9 mouse cellular contexts compared by ENCODE assay signal in the genomic region with DNA sequence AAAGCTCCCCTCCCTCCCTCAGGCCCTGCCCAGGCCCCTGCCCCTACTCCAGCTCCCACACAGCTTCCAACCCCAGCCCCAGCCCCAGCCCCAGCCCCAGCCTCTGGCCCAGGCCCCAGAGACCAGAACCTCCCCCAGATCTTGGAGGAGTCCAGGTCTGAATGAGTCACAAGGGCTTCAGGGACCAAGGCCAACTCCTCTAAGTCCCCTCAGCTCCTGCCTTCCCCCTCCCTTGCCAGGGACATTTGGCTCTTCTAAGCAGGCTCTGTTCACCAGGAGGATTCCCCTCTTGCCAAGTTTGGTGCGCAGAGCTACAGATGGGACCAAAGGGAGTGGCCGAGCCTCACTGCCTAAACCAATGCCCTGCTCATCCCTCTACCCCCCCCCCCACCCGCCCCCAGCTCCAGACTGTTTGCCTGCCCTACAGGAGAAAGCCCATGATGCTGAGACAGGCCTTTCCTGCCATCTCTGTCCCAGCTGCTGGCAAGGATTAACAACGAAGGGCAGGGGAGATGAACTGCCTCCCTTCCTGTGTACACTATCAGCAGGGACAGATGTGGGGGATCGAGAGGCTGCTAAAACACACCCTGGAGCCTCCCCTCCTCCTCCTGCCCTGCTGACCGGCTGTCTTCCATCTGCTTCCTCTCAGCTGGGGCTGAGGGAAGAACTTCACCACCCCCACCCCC. TPM values are rescaled to one million over a fixed set of nuclear protein-coding genes. Genes with fewer than 3 reads are reported as not detected.
DNase-seq lines count a peak whose midpoint lies in the region; ATAC-seq and TF ChIP-seq lines count a peak whose summit lies in the region.
"Had no signal": no experiment of that assay in that cellular context is flagged by ENCODE, and none has a peak within 500 bp of the region (broad histone marks: within the 10 kb centered on the region; RNA-seq: fewer than 3 reads in every experiment).

No protein-coding gene starts in this region.

- no peak for TF ChIP-seq POLR2A in myocyte (IDR thresholded peaks at IDR 0.05; ENCODE audit: insufficient read length, low read depth)

- no peak overlapping the region for H3K4me3 ChIP-seq in intestine, embryonic 14.5 days (ENCODE audit: low read depth, low read length)
- H3K4me3 ChIP-seq in liver, embryonic 12.5 days = peak overlapping the region; percentile 10; the same call in 1 of the 2 replicates
- H3K4me3 ChIP-seq in myocyte = no peak overlapping the region

- H3K79me2 ChIP-seq in myocyte (ENCODE audit: control insufficient read depth, insufficient read depth) = no peaks in the 10 kb centered on the region

- no peaks in the 10 kb centered on the region for H3K9me3 ChIP-seq in intestine, embryonic 14.5 days (ENCODE audit: control insufficient read depth, low read length)
- no peaks in the 10 kb centered on the region for H3K9me3 ChIP-seq in liver, embryonic 12.5 days (replicated peaks)

- 13% methylated on average over 6 of the region's 6 CpGs for WGBS in intestine, embryonic 14.5 days
- 11% methylated on average over 6 of the region's 6 CpGs for WGBS in liver, embryonic 12.5 days (ENCODE audit: insufficient replicate concordance)

- peaks cover 31% of the 10 kb centered on the region for H3K4me1 ChIP-seq in intestine, embryonic 14.5 days (replicated peaks; ENCODE audit: control insufficient read depth, insufficient read depth, low read length)
- peaks cover 44% of the 10 kb centered on the region for H3K4me1 ChIP-seq in liver, embryonic 12.5 days

- H3K27me3 ChIP-seq in intestine, embryonic 14.5 days (replicated peaks; ENCODE audit: control insufficient read depth, insufficient read depth, low read length) = no peaks in the 10 kb centered on the region
- H3K27me3 ChIP-seq in liver, embryonic 12.5 days (replicated peaks) = peaks cover 5% of the 10 kb centered on the region
- no peaks in the 10 kb centered on the region for H3K27me3 ChIP-seq in myocyte (ENCODE audit: control insufficient read depth, insufficient read depth, insufficient read length)

- peak overlapping the region; percentile 93 for H3K27ac ChIP-seq in intestine, embryonic 14.5 days (ENCODE audit: low read depth)
- peak overlapping the region; percentile 96 for H3K27ac ChIP-seq in liver, embryonic 12.5 days

- H3K4me2 ChIP-seq in intestine, embryonic 14.5 days (ENCODE audit: low read length) = peak overlapping the region; percentile 23; the same call in 1 of the 2 replicates
- peak overlapping the region; percentile 59 for H3K4me2 ChIP-seq in liver, embryonic 12.5 days
- peak overlapping the region; percentile 30 for H3K4me2 ChIP-seq in myocyte (ENCODE audit: low read depth)

- peak overlapping the region; percentile 27 for H3K9ac ChIP-seq in intestine, embryonic 14.5 days (ENCODE audit: low read length)
- H3K9ac ChIP-seq in liver, embryonic 12.5 days = peak overlapping the region; percentile 73

- peak; percentile 57 for DNase-seq in right cerebral cortex, postnatal 25 days
- DNase-seq in right cerebral cortex, postnatal 36 days (ENCODE audit: low spot score in 2 of 2) = no peak
- DNase-seq in embryo, embryonic 10 days (ENCODE audit: low spot score) = peak; percentile 80
- DNase-seq in gastrocnemius, postnatal 25 days = peak; percentile 86
- DNase-seq in intestine, embryonic 14.5 days (ENCODE audit: low spot score) = peak; percentile 77
- DNase-seq in thymus, postnatal 0 days (ENCODE audit: low spot score) = no peak

- peak; percentile 72 for ATAC-seq in intestine, embryonic 14.5 days (replicated peaks; ENCODE audit: low FRiP score, low TSS enrichment, low read depth)
- peak; percentile 97 for ATAC-seq in liver, embryonic 12.5 days

- H3ac ChIP-seq in myocyte (ENCODE audit: control insufficient read depth, insufficient read length) = no peak overlapping the region

- H3K36me3 ChIP-seq in intestine, embryonic 14.5 days (ENCODE audit: control insufficient read depth, insufficient read depth, low read length) = peaks cover 21% of the 10 kb centered on the region
- peaks cover 18% of the 10 kb centered on the region for H3K36me3 ChIP-seq in liver, embryonic 12.5 days
- H3K36me3 ChIP-seq in myocyte (ENCODE audit: control insufficient read depth, insufficient read depth) = no peaks in the 10 kb centered on the region

TF ChIP-seq in myocyte, 11 proteins besides CTCF, POLR2A, EP300 and RAD21:
- peak in 1 of 3 experiments; percentile 57 for TF ChIP-seq MYOD1 (IDR thresholded peaks at IDR 0.05; ENCODE audit: control insufficient read depth in 1 of 3, insufficient read length in 2 of 3, low read depth in 2 of 3)
- TF ChIP-seq TCF12 (IDR thresholded peaks at IDR 0.05; ENCODE audit: insufficient read depth, poor library complexity, severe bottlenecking) = no peak
- peak in 2 of 3 experiments; percentile 17 to 72 for TF ChIP-seq MYOG (IDR thresholded peaks at IDR 0.05; ENCODE audit: control insufficient read depth in 1 of 3, insufficient read depth in 1 of 3, insufficient read length in 2 of 3, low read depth in 2 of 3)
- TF ChIP-seq SRF (IDR thresholded peaks at IDR 0.05; ENCODE audit: control insufficient read depth, insufficient read length, low read depth) = no peak
- TF ChIP-seq REST (IDR thresholded peaks at IDR 0.05; ENCODE audit: insufficient read depth, insufficient read length) = no peak

RNA-seq across cellular contexts. Expression of gene Ccr10, which starts 14.4 kb away (rescaled TPM):
- total RNA-seq in gastrocnemius, postnatal 25 days (2021) = not detected
- polyA plus RNA-seq in intestine, embryonic 14.5 days (2014; fragmentation: Nextera tagmentation; extraction: Ambion mirVana) = 0.23 TPM in 1 of 2 replicates, not detected in the other
- polyA plus RNA-seq in liver, embryonic 12.5 days (2016; fragmentation: Nextera tagmentation; extraction: Ambion mirVana) = 0.07 TPM in 1 of 2 replicates, not detected in the other
- 0.56 TPM for polyA plus RNA-seq in myocyte (2012; fragmentation: generic; extraction: Trizol)
- 1.7 and 1.8 TPM in 2 replicates for polyA plus RNA-seq in thymus, postnatal 0 days (2015; fragmentation: Nextera tagmentation; extraction: Ambion mirVana)
- total RNA-seq: layer of hippocampus, postnatal 36 days had no signal

RNA-seq across cellular contexts. Expression of gene Plekhh3, which starts 18.5 kb away (rescaled TPM):
- 10 to 100 TPM; 18.4 to 24.0 TPM for total RNA-seq in gastrocnemius, postnatal 25 days (2021)
- polyA plus RNA-seq in intestine, embryonic 14.5 days (2014; fragmentation: Nextera tagmentation; extraction: Ambion mirVana) = 12.8 and 13.8 TPM in 2 replicates
- 2.7 and 2.8 TPM in 2 replicates for polyA plus RNA-seq in liver, embryonic 12.5 days (2016; fragmentation: Nextera tagmentation; extraction: Ambion mirVana)
- polyA plus RNA-seq in myocyte (2012; fragmentation: generic; extraction: Trizol) = 53.6 TPM
- polyA plus RNA-seq in thymus, postnatal 0 days (2015; fragmentation: Nextera tagmentation; extraction: Ambion mirVana) = 2.4 and 2.8 TPM in 2 replicates

RNA-seq across cellular contexts. Expression of gene Cntnap1, which starts 19.3 kb away (rescaled TPM):
- 1 to 10 TPM in 1 of 2 experiments, under 1 TPM in 1; 0.99 to 2.2 TPM for total RNA-seq in gastrocnemius, postnatal 25 days (2021)
- 1.2 and 1.4 TPM in 2 replicates for polyA plus RNA-seq in intestine, embryonic 14.5 days (2014; fragmentation: Nextera tagmentation; extraction: Ambion mirVana)
- polyA plus RNA-seq in liver, embryonic 12.5 days (2016; fragmentation: Nextera tagmentation; extraction: Ambion mirVana) = 0.17 and 0.26 TPM in 2 replicates
- 1.3 TPM for polyA plus RNA-seq in myocyte (2012; fragmentation: generic; extraction: Trizol)
- 0.32 and 0.53 TPM in 2 replicates for polyA plus RNA-seq in thymus, postnatal 0 days (2015; fragmentation: Nextera tagmentation; extraction: Ambion mirVana)

RNA-seq across cellular contexts. Expression of gene Tubg2, which starts 33.9 kb away (rescaled TPM):
- total RNA-seq in gastrocnemius, postnatal 25 days (2021) = 1 to 10 TPM; 2.7 to 2.8 TPM
- polyA plus RNA-seq in intestine, embryonic 14.5 days (2014; fragmentation: Nextera tagmentation; extraction: Ambion mirVana) = 5.8 and 7.4 TPM in 2 replicates
- polyA plus RNA-seq in liver, embryonic 12.5 days (2016; fragmentation: Nextera tagmentation; extraction: Ambion mirVana) = 0.57 and 0.62 TPM in 2 replicates
- polyA plus RNA-seq in myocyte (2012; fragmentation: generic; extraction: Trizol) = 0.18 TPM
- 1.5 and 1.6 TPM in 2 replicates for polyA plus RNA-seq in thymus, postnatal 0 days (2015; fragmentation: Nextera tagmentation; extraction: Ambion mirVana)

RNA-seq across cellular contexts. Expression of gene Ezh1, which starts 36.6 kb away (rescaled TPM):
- 10 to 100 TPM; 17.8 to 18.9 TPM for total RNA-seq in gastrocnemius, postnatal 25 days (2021)
- 20.2 and 21.8 TPM in 2 replicates for polyA plus RNA-seq in intestine, embryonic 14.5 days (2014; fragmentation: Nextera tagmentation; extraction: Ambion mirVana)
- polyA plus RNA-seq in liver, embryonic 12.5 days (2016; fragmentation: Nextera tagmentation; extraction: Ambion mirVana) = 9.8 and 10.3 TPM in 2 replicates
- 13.7 TPM for polyA plus RNA-seq in myocyte (2012; fragmentation: generic; extraction: Trizol)
- polyA plus RNA-seq in thymus, postnatal 0 days (2015; fragmentation: Nextera tagmentation; extraction: Ambion mirVana) = 13.7 and 13.8 TPM in 2 replicates

Comparison
In these comparisons a context has a peak if more than half of its experiments do, and no peak if none do; other contexts are left out.
1. DNase-seq: peak in right cerebral cortex, postnatal 25 days (single experiment), embryo, embryonic 10 days (single experiment), gastrocnemius, postnatal 25 days (single experiment) and intestine, embryonic 14.5 days (single experiment); none in right cerebral cortex, postnatal 36 days (0 of 2) and thymus, postnatal 0 days (single experiment).
2. Peak in every context shown above with its lines, with median percentiles within 50 percentile points of each other: H3K4me2 ChIP-seq.